Mouse (Mus musculus) frontal cortex, postnatal 14 days (tissue): Measurements from ENCODE around the gene Psmc3.

Experiments used
- DNase-seq, 2 experiments: peaks; one replicate each; pipeline ENCODE4 v3.0.0; 2022; ENCODE audit warnings: low spot score in 2 of 2

Gene Psmc3

GRCm38 (mm10) chr2:91053181-91053933 is 452 bp upstream of the Psmc3 start:
- no peak for DNase-seq

GRCm38 (mm10) chr2:91058435-91058834 is 4.6 kb downstream of the Psmc3 start:
- DNase-seq = no peak

GRCm38 (mm10) chr2:91059376-91059775 is 5.6 kb downstream of the Psmc3 start:
- no peak for DNase-seq

- DNase-seq = peak; percentile 64 to 70
Observed at GRCm38 (mm10) chr2:91060544-91061355, 6.9 kb downstream of the Psmc3 start.

- DNase-seq = no peak
Observed at GRCm38 (mm10) chr2:91061849-91062481, 8.2 kb downstream of the Psmc3 start.

GRCm38 (mm10) chr2:91062779-91063606 is 9.2 kb downstream of the Psmc3 start:
- no peak for DNase-seq

- no peak for DNase-seq
Observed at GRCm38 (mm10) chr2:91064211-91064610, 10.4 kb downstream of the Psmc3 start.

- no peak for DNase-seq
Observed at GRCm38 (mm10) chr2:91065544-91065943, 11.7 kb downstream of the Psmc3 start.

- no peak for DNase-seq
Observed at GRCm38 (mm10) chr2:91066455-91066854, 12.6 kb downstream of the Psmc3 start.

- DNase-seq = no peak
Observed at GRCm38 (mm10) chr2:91068162-91068871, 14.5 kb downstream of the Psmc3 start.

GRCm38 (mm10) chr2:91068872-91069165 is 15.0 kb downstream of the Psmc3 start:
- DNase-seq = no peak

GRCm38 (mm10) chr2:91069306-91070000 is 15.6 kb downstream of the Psmc3 start:
- no peak for DNase-seq

GRCm38 (mm10) chr2:91070076-91070800 is 16.4 kb downstream of the Psmc3 start, which contains the start of gene Slc39a13:
TSS of gene Slc39a13 (minus strand) at chr2:91070417.
- DNase-seq = peak; percentile 94 to 96

GRCm38 (mm10) chr2:91071059-91071458 is 17.2 kb downstream of the Psmc3 start:
- DNase-seq = no peak

GRCm38 (mm10) chr2:91072092-91072491 is 18.3 kb downstream of the Psmc3 start:
- no peak for DNase-seq

GRCm38 (mm10) chr2:91077957-91078313 is 24.1 kb downstream of the Psmc3 start:
- DNase-seq = no peak

- DNase-seq = no peak
Observed at GRCm38 (mm10) chr2:91078314-91079025, 24.7 kb downstream of the Psmc3 start.

GRCm38 (mm10) chr2:91079026-91079384 is 25.2 kb downstream of the Psmc3 start:
- no peak for DNase-seq

- no peak for DNase-seq
Observed at GRCm38 (mm10) chr2:91080784-91081513, 27.1 kb downstream of the Psmc3 start.
